Mouse (Mus musculus) erythroblast, embryonic 14.5 days (primary cell): ENCODE data around the gene Gm11042. TPM values are rescaled to one million over a fixed set of nuclear protein-coding genes. Genes with fewer than 3 reads are reported as not detected.

ENCODE experiments used
- H3K27me3 ChIP-seq: 2 replicates; pipeline ENCODE4 v1.6.1; 2012; ENCODE audit warnings: inconsistent platforms; ENCODE audit not compliant: control insufficient read depth
- H3K36me3 ChIP-seq: 2 replicates; pipeline ENCODE4 v1.6.1; 2012; ENCODE audit warnings: mild to moderate bottlenecking, inconsistent platforms; ENCODE audit not compliant: control insufficient read depth
- H3K4me1 ChIP-seq: 2 replicates; pipeline ENCODE4 v1.6.1; 2012; ENCODE audit warnings: inconsistent platforms; ENCODE audit not compliant: control insufficient read depth
- H3K4me3 ChIP-seq: replicated peaks from 2 replicates; pipeline ENCODE3; 2012; ENCODE audit warnings: moderate library complexity, mild to moderate bottlenecking, inconsistent platforms
- H3K9me3 ChIP-seq: 2 replicates; pipeline ENCODE4 v1.6.1; 2012; ENCODE audit warnings: low read length, inconsistent platforms, mixed read lengths; ENCODE audit not compliant: control insufficient read depth
- GATA1 ChIP-seq: IDR thresholded peaks from 2 replicates; pipeline ENCODE4 v1.6.1; 2012; ENCODE audit warnings: low read length, inconsistent platforms, mixed read lengths
- TAL1 ChIP-seq: IDR thresholded peaks from 3 replicates; pipeline ENCODE4 v1.6.1; 2012; ENCODE audit warnings: low read length, inconsistent platforms, mixed read lengths
- polyA plus RNA-seq: library from polyadenylated mRNA; stranded (reverse); fragments of >175 nt; gene quantifications from 2 replicates; pipeline ENCODE4 v1.2.3, GENCODE M21; 2012

Gm11042 gene
- polyA plus RNA-seq, 1 experiment = not detected

- no peak for TF ChIP-seq TAL1
- Histone ChIP-seq H3K4me1 (no peaks in the 10 kb centered on the region), H3K9me3 (no peaks in the 10 kb centered on the region), H3K27me3 (no peaks in the 10 kb centered on the region), H3K36me3 (no peaks in the 10 kb centered on the region), H3K4me3 (no peak overlapping the region)
Observed at GRCm38 (mm10) chr12:74296374-74296773, 19.8 kb downstream of the Gm11042 start.

GRCm38 (mm10) chr12:74293624-74294023 is 22.6 kb downstream of the Gm11042 start:
- no peak for TF ChIP-seq GATA1
- no peak for TF ChIP-seq TAL1
- Histone ChIP-seq H3K27me3 (no peaks in the 10 kb centered on the region), H3K36me3 (no peaks in the 10 kb centered on the region), H3K4me1 (no peaks in the 10 kb centered on the region), H3K4me3 (no peak overlapping the region), H3K9me3 (no peaks in the 10 kb centered on the region)

GRCm38 (mm10) chr12:74290983-74291382 is 25.2 kb downstream of the Gm11042 start:
- Histone ChIP-seq H3K36me3 (no peaks in the 10 kb centered on the region), H3K9me3 (no peaks in the 10 kb centered on the region), H3K4me1 (no peaks in the 10 kb centered on the region), H3K27me3 (no peaks in the 10 kb centered on the region; the same call in 1 of the 2 replicates), H3K4me3 (no peak overlapping the region)
- no peak for TF ChIP-seq TAL1
- no peak for TF ChIP-seq GATA1

- TF ChIP-seq TAL1 (no peak), GATA1 (no peak)
- no peaks in the 10 kb centered on the region for H3K36me3 ChIP-seq
- H3K27me3 ChIP-seq = peaks cover 26% of the 10 kb centered on the region
- no peak overlapping the region for H3K4me3 ChIP-seq
- no peaks in the 10 kb centered on the region for H3K4me1 ChIP-seq
- no peaks in the 10 kb centered on the region for H3K9me3 ChIP-seq
Observed at GRCm38 (mm10) chr12:74284685-74285054, 31.5 kb downstream of the Gm11042 start.

GRCm38 (mm10) chr12:74284020-74284684 is 32.0 kb downstream of the Gm11042 start:
- Histone ChIP-seq H3K36me3 (no peaks in the 10 kb centered on the region), H3K9me3 (no peaks in the 10 kb centered on the region), H3K4me1 (no peaks in the 10 kb centered on the region), H3K4me3 (no peak overlapping the region), H3K27me3 (peaks cover 26% of the 10 kb centered on the region)
- TF ChIP-seq TAL1 (no peak), GATA1 (no peak)

GRCm38 (mm10) chr12:74282846-74283245 is 33.3 kb downstream of the Gm11042 start:
- Histone ChIP-seq H3K27me3 (peaks cover 26% of the 10 kb centered on the region), H3K36me3 (no peaks in the 10 kb centered on the region), H3K4me3 (no peak overlapping the region), H3K4me1 (no peaks in the 10 kb centered on the region), H3K9me3 (no peaks in the 10 kb centered on the region)
- TF ChIP-seq GATA1 (no peak), TAL1 (no peak)

GRCm38 (mm10) chr12:74281403-74281802 is 34.8 kb downstream of the Gm11042 start:
- Histone ChIP-seq H3K27me3 (peaks cover 26% of the 10 kb centered on the region), H3K36me3 (no peaks in the 10 kb centered on the region), H3K9me3 (no peaks in the 10 kb centered on the region; the same call in 1 of the 2 replicates), H3K4me1 (no peaks in the 10 kb centered on the region), H3K4me3 (no peak overlapping the region)
- no peak for TF ChIP-seq TAL1
- TF ChIP-seq GATA1 = no peak

- Histone ChIP-seq H3K4me1 (no peaks in the 10 kb centered on the region), H3K9me3 (peaks cover 3% of the 10 kb centered on the region; the same call in 1 of the 2 replicates), H3K27me3 (0 out of 2 replicates have a peak, but pooled peaks cover 2% of the 10 kb centered on the region), H3K4me3 (no peak overlapping the region), H3K36me3 (no peaks in the 10 kb centered on the region)
- no peak for TF ChIP-seq TAL1
Observed at GRCm38 (mm10) chr12:74277265-74277664, 38.9 kb downstream of the Gm11042 start.

GRCm38 (mm10) chr12:74272545-74272944 is 43.6 kb downstream of the Gm11042 start:
- Histone ChIP-seq H3K4me1 (no peaks in the 10 kb centered on the region), H3K4me3 (no peak overlapping the region), H3K27me3 (no peaks in the 10 kb centered on the region), H3K9me3 (peaks cover 13% of the 10 kb centered on the region; the same call in 1 of the 2 replicates), H3K36me3 (no peaks in the 10 kb centered on the region)
- TF ChIP-seq GATA1 = no peak
- TF ChIP-seq TAL1 = no peak
